Mouse (Mus musculus) right cerebral cortex, adult 18-20 months (tissue): ENCODE results near the gene Slamf7.
"Not testable (repeated sequence)": the region's sequence is repeated elsewhere in the genome, so short reads cannot be mapped to it uniquely, and the experiment has no call there.

ENCODE experiments used
- DNase-seq: peaks from one replicate; pipeline ENCODE4 v3.0.0; 2022; ENCODE audit warnings: mixed read lengths

Slamf7 gene

GRCm38 (mm10) chr1:171652734-171653133 is at the start of gene Slamf7:
Gene Slamf7, minus strand, starts transcription at chr1:171653035.
- DNase-seq = no peak

DNA sequence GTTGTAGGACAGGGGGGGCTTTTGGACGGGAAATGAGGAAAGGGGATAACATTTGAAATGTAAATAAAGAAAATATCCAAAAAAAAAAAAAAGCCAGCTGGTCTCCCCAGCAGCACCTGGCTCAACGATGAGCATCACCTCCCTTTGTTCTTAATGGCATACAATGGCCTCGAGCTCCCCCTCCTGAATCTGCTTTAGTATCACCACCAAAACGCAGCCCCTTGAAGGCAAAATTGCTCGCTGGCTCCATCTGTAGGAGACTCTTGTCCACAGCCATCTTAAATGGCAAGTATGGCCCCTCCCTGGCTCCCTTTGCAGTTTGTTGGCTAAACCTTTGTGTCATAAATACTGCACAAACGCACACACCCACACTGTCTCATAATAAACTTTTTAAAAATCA is 46.1 kb upstream of the Slamf7 start:
- DNase-seq = peak; percentile 17

DNA sequence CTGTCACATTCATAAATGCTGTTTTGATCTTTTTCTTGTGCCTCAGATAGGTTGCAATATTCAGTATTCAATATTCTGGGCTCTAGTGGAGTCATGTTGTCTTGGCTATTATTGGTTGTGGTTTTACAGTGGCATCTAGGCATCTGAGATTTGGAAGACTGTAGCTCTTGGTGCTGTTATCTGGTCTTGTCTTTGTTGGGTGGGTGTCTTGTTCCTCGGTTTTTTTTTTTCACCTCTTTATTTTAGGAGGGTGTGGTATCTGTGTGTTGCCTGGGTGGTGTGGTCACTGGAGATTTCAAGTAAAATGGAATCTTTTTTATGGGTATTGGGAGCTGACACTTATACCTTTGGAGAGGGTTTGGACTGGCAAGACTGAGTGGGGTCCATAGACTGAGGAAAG is 41.1 kb upstream of the Slamf7 start:
- no peak for DNase-seq

DNA sequence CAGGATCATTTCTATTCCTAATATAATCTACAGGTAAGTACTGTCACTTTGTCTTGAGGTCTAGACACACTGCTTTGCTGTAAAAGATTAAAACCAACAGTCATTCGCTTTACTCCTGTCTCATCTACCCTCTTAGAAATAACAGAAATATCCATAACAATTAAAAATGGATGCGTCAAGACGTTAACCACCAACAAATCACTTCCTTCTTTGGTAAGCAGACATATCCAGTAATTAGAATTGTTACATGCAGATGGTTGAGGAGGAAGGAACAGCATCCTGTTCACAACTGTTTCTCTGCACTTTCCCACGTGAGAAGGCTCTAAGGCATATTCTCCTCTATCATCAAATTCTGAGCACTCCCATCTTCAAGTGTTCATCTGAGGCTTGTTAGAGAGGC is 34.5 kb upstream of the Slamf7 start:
- no peak for DNase-seq

DNA sequence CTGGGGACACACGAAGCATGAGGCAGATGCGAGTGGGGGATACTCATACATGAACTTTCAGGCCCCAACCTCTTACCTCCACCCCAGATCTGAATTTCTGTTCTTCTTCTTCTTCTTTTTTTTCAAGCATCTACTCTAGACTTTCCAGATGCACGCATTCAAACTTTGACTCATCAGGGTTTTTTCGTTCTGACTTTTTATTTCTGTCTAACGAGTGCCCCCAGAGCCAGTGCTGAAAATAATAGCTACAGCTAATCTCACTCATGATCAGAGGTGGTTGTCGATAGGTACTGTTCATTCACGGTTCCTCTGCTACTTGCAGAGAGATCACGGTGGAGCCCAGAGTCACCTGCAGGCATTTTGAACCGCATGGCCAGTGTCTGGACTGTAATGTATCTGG is 32.1 kb upstream of the Slamf7 start:
- DNase-seq = no peak

DNA sequence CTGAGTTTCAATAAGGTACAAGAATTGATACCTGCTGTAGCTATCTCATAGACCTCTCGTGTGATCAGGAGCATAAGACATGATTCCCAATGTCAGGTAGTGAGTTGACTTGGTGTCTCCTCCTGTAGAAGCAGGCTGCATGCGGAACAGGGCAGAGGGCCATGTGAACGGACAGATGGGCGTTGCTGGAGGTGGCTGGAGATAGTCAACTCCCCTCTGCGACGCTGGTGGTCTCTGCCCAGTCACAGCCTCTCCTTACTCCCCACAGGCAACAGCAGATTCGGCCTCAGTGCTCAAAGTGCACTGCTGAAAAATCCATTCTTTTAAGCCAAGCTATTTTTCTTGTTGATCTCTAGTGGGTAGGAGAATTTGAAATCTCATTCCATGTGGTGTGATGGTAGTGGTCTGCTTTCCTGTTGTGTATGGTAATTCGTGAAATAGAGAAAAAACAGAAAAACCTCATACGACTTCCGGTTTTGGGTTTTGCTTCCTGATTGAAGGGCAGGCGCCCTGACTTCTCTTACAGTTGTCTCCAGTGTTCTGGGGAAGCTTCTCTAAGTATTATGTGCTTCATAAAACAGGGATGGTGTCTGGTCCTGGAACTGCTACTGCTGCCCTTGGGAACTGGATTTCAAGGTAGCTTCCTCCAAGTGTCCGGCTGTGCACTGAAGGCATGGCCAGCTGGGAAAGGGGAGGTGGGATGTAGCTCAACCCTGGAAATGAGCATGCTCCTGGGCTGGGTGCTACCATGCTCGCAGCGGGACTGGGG is 28.9 kb upstream of the Slamf7 start, which contains the start of gene Cd48:
Gene Cd48, plus strand, starts transcription at position 479 of the 769 bp plus-strand sequence.
- no peak for DNase-seq

- DNase-seq = no peak
Measured at GRCm38 (mm10) chr1:171681009-171681408, 28.2 kb upstream of the Slamf7 start.

- DNase-seq = no peak
Measured at GRCm38 (mm10) chr1:171677721-171678120, 24.9 kb upstream of the Slamf7 start.

GRCm38 (mm10) chr1:171674467-171674866 is 21.6 kb upstream of the Slamf7 start:
- DNase-seq = no peak

DNA sequence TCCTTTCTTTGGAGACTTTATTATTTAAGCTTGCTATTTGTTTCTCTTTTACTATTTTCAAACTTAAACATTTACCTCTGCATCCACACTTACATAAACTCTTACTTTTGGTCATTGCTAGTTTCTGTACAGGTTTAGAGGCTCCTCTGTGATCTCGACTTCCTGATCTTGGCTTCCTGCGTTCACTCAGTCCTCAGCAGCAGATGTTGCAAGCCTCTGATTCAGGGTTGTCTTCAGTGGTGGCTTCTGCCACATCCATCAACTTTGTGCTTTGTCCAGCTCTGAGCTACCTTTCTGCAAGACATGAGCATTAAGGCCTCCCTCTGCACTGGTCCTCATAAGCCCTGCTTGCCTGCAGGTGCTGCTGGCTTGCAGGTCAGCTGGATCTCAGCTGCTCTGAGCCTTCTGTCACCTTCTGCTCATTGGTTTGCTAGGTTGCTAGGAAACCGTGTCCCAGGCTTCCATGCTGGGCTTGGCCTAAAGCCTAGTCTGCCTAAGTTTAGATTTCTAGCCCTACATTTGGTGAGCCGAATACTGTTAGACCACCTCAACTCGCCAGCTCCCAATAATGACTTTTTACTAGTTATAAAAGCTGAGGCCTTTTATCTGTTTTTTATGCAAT is 20.1 kb upstream of the Slamf7 start:
- DNase-seq = peak; percentile 34

- not testable (repeated sequence) for DNase-seq
Measured at GRCm38 (mm10) chr1:171672451-171672850, 19.6 kb upstream of the Slamf7 start.

DNA sequence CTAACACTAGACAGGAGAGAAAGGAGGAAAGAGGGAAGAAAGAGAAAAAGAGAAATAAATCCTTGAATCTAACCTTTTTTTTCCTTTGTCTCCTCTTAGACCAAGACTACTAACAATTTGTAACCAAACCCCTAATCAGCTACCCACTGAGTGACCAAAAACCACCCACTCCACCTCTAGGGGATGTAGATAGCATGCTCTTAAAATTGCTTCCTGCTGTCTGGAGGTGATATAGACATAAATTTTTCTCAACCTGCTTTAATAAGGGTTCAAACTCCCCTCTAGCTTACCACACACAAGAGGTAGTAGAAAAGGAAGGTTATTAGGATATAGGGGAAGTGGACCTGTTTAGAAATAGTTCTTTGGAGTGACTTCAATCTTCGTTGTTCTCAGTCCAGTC is 14.3 kb upstream of the Slamf7 start:
- DNase-seq = no peak

GRCm38 (mm10) chr1:171666350-171666749 is 13.5 kb upstream of the Slamf7 start:
- DNase-seq = peak; percentile 47

- no peak for DNase-seq
Measured at GRCm38 (mm10) chr1:171663757-171664156, 10.9 kb upstream of the Slamf7 start.

DNA sequence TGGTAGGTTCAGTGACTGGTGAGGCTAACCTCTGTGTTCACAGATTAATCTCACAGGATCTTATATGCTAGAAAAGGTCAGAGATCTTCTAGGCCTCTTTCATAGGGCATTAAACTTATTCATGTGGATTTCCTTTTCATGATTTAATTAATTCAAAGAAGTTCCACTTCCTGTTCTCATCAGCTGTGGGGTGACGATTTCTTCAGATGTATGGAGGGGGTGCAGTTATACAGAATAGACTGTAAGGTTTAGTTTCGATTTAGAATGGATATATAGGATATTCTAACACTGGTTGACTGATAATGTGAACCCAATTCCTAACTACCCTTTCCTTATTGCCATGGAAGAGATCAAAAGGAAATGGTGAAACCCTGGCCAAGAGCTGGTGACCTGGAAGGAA is 8.6 kb upstream of the Slamf7 start:
- DNase-seq = no peak

- DNase-seq = no peak
Measured at GRCm38 (mm10) chr1:171660423-171660822, 7.6 kb upstream of the Slamf7 start.

DNA sequence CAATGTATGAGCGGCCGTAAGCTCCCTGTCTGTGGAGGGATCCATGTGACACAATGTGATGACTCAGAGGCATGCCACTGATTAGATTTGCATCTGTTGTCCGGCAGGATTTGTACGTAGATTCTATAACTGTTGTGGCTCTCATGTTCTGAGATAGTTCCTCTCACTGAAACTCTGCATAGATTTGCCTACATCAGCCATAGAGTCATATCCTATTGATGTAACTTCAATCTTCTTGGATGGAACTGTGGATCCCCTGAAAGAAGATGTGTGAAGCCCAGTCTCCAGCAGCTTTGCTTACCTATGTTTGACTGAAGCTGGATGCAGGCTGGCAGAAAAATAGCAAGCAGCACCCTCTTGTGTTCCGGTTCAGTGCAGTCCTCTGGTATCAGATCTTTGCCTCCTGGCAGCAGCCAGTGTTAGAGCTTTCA is 5.7 kb upstream of the Slamf7 start:
- peak; percentile 41 for DNase-seq

- DNase-seq = no peak
Measured at GRCm38 (mm10) chr1:171648840-171649239, 4.0 kb downstream of the Slamf7 start.

DNA sequence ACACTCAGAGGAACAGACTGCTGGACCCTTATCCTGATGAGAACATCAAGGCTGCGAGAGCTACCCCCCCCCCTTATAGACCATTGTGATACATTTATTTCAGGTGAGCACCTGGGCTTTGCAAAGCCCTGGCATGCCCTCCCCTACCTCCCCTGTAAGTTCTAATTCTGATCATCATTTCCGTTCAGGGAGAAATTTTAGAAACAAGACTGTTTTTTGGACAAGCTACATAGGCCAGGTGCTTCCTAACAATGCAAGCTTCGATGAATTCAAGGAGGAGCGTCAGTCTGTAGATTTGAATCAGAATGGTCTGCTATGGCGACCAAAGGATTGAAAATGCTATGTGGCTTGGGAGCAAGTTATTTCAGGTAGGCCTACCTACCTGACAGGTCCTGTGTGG is 5.1 kb downstream of the Slamf7 start:
- DNase-seq = no peak

DNA sequence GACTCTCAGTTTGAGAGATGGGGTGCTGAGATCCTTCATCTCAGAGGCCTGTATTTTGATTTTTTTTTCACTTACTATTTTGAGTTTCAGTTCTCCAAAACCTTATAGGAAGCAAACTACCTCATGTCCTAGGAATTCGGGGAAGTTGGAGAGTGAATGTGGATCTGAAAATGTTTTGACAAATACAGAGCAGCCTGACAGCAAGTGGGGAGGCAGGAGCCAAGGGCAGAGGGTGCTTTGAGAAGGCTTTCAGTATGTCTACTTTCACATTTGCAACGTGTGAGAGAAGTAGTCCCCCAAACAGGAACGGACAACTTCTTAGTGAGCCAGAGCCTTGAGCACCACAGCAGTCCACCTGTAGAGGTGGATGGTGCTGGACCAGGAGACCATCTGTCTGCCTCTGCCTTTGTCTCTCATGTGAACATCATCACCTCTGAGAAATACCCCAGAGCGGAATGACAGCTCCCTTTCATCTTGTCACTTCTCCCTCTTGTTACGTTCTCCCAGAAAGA is 6.3 kb downstream of the Slamf7 start:
- DNase-seq = no peak

GRCm38 (mm10) chr1:171643612-171644011 is 9.2 kb downstream of the Slamf7 start:
- no peak for DNase-seq

DNA sequence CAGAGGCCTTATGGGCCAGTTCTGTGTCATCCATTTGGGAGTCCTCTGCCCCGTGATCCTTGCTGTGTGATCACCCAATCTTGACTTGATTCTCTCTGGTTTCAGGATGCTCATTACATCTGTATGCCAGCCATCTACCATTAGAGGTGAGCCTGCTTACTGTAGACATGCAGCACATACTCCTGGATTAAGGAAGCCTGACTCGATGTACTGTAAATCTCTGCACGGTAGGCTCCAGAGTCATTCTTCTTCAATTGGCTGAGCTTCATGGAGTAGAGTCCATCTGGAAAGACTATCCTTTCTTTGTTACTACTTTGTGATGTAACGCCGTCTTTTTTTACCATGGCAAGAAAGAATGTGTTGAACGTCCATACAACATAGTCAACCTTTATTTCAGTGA is 12.0 kb downstream of the Slamf7 start:
- no peak for DNase-seq

DNA sequence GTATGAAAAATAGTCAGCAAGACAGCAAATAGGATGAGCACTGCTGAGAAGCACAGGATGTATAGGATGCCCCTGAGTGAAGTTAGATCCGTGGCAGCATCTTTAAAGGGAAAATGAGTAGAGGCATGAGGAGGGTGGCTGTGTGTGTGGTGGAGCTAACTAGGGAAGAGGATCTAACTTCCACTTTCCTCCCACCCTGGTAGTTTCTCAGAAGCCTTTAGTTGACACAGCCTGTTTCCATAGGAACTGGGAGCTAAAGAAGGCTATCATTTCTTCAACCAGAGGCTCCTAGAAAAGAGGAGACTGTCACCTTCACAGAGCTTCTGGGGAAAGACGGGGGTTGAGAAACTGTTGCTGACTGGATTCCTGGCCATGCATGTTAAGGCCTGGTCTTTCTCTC is 14.1 kb downstream of the Slamf7 start:
- DNase-seq = no peak

DNA sequence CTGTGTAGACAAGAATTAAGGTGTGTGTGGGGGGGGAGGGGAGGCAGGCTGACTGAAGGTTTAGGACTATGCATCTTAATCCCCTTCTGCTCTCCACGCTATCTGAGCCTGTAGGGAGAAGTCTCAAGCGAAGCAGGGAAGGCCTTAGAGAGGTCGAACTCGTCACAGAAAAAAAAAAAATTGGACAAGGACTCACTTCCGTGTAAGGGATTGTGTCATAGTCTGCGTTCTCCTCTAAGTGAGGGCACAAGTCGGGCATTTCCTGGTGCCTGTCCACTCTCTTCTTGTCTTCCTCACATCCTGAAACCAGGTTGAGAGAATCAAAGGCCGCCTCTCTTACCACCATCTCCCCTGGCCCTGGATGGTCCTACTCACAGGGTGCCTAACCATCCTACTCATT is 15.7 kb downstream of the Slamf7 start:
- DNase-seq = no peak
